Mouse (Mus musculus) bone marrow, adult 2 months (tissue): ENCODE measurements around the gene Eva1b.

Source experiments
- CTCF ChIP-seq: fragments of 200-500 bp; IDR thresholded peaks from 2 replicates; pipeline ENCODE4 v1.5.1; 2011; ENCODE audit warnings: low read length, control low read depth; ENCODE audit not compliant: control insufficient read depth, insufficient read depth
- POLR2A ChIP-seq: fragments of 200-500 bp; IDR thresholded peaks from 2 replicates; pipeline ENCODE4 v1.6.1; 2011; ENCODE audit warnings: low read depth, mild to moderate bottlenecking, control low read depth, low read length, borderline replicate concordance; ENCODE audit not compliant: control insufficient read depth

GRCm38 (mm10) chr4:126150297-126150948 is 2.9 kb downstream of the Eva1b start:
- TF ChIP-seq POLR2A (no peak), CTCF (no peak)
